Mouse (Mus musculus) bone marrow, adult 2 months (tissue): ENCODE data around the gene Fscn3. TPM values are rescaled to one million over a fixed set of nuclear protein-coding genes. Genes with fewer than 3 reads are reported as not detected.

Experiments
- H3K27ac ChIP-seq: fragments of 200-500 bp; 2 replicates; pipeline ENCODE4 v1.5.1; 2012; ENCODE audit warnings: low read depth, mild to moderate bottlenecking, control low read depth, inconsistent platforms, low read length; ENCODE audit not compliant: control insufficient read depth, poor library complexity, insufficient read depth
- H3K4me1 ChIP-seq: fragments of 200-500 bp; 2 replicates; pipeline ENCODE4 v1.6.1; 2011; ENCODE audit warnings: low read length; ENCODE audit not compliant: control insufficient read depth, insufficient read depth
- H3K4me3 ChIP-seq: fragments of 200-500 bp; replicated peaks from 2 replicates; pipeline ENCODE3; 2011; ENCODE audit warnings: mild to moderate bottlenecking, low read depth, low read length, control low read depth; ENCODE audit not compliant: control insufficient read depth
- CTCF ChIP-seq: fragments of 200-500 bp; IDR thresholded peaks from 2 replicates; pipeline ENCODE4 v1.5.1; 2011; ENCODE audit warnings: low read length, control low read depth; ENCODE audit not compliant: control insufficient read depth, insufficient read depth
- POLR2A ChIP-seq: fragments of 200-500 bp; IDR thresholded peaks from 2 replicates; pipeline ENCODE4 v1.6.1; 2011; ENCODE audit warnings: low read depth, mild to moderate bottlenecking, control low read depth, low read length, borderline replicate concordance; ENCODE audit not compliant: control insufficient read depth
- WGBS: fragments of 180-500 bp; shearing (Covaris S2); methylation state at CpG from one replicate; pipeline ENCODE4 v1.1.7; 2018; 5-methylcytosine and 5-hydroxymethylcytosine counted together
- polyA plus RNA-seq: library from polyadenylated mRNA; stranded (reverse); fragments of >200 nt; gene quantifications from 2 replicates; pipeline ENCODE4 v1.2.4, GENCODE M21; 2011; ENCODE audit warnings: low replicate concordance; ENCODE audit not compliant: missing spikeins, insufficient read depth, insufficient read length

Fscn3 gene
- polyA plus RNA-seq, 1 experiment = not detected

DNA sequence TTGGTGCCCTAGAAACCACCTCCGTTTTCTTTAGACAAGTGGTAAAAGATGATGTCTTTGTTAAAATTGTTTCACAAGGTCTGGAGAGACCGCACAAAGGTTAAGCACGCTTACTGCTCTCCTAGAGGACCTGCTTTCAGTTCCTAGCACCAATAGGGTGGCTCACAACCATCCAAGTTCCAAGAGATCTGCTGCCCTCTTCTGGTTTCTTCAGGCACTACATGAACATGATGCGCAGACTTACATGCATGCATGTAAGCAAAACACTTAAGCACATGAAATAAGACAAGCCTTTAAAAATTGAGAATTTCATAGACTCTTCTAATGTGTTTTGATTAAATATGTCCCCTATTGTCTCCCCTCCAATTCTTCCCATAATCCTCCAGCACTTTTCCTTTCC is 27.8 kb upstream of the Fscn3 start:
- WGBS = 89% methylated on average over 4 of the region's 4 CpGs
- TF ChIP-seq POLR2A (no peak), CTCF (no peak)
- H3K4me3 ChIP-seq = no peak overlapping the region
- no peak overlapping the region for H3K27ac ChIP-seq
- no peaks in the 10 kb centered on the region; the same call in 1 of the 2 replicates for H3K4me1 ChIP-seq

DNA sequence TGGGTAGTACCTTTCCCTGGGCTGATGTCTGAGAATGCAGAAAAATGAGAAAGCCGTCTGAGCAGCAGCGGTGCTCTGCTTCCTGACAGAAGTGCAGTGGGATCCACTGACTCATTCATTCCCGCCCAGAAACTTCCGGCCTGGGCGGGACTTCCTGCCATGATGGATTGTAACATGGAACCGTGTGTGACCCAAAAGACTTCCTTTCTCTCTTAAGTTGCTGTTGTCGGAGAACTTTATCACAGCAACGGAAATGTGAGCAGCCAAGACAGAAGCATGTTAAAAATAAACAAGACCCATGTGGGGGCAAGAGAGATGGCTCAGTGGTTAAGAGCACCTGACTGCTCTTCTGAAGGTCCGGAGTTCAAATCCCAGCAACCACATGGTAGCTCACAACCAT is 17.5 kb upstream of the Fscn3 start:
- Histone ChIP-seq H3K27ac (no peak overlapping the region), H3K4me3 (no peak overlapping the region), H3K4me1 (no peaks in the 10 kb centered on the region)
- WGBS = 35% methylated on average over 9 of the region's 9 CpGs
- TF ChIP-seq POLR2A (no peak), CTCF (no peak)

DNA sequence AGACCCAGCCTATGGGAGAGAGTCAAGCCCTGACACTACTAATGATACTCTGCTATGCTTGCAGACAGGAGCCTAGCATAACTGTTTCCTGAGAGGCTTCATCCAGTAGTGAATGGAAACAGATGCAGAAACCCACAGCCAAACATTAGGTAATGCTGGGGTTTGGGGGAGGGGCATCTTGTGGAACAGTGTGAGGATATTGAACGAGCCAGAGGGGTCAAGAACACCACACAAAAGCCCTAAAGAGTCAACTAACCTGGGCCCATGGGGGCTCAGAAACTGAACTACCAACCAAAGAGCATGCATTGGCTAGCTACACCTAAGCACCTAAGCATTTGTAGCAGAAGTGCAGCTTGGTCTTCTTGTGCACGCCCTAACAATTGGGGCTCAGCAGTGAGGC is 16.4 kb upstream of the Fscn3 start:
- TF ChIP-seq POLR2A = no peak
- no peak for TF ChIP-seq CTCF
- Histone ChIP-seq H3K4me1 (no peaks in the 10 kb centered on the region; the same call in 1 of the 2 replicates), H3K27ac (no peak overlapping the region), H3K4me3 (no peak overlapping the region)
- WGBS = 45% methylated on average over 2 of the region's 2 CpGs

DNA sequence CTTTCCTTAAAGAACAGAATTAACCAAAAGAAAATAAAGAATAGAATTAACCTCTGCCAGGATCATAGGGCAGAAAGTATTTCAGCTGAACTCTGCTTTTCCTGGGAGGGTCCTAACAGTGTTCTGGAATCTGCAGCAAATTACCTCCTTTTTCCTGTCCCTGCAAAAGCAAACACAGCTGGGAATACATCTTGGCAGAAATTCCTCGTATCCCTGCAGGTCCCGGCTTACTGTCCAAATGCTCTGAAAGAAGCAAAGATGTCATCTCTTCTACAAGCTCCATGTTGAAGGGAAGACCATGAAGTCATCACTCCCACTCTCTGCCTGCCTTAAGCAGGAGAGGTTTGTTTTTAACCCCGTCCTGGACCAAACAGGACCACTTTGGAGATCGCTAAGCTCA is 10.6 kb upstream of the Fscn3 start:
- Histone ChIP-seq H3K27ac (no peak overlapping the region), H3K4me1 (no peaks in the 10 kb centered on the region; the same call in none of the 2 replicates), H3K4me3 (no peak overlapping the region)
- TF ChIP-seq CTCF = no peak
- no peak for TF ChIP-seq POLR2A
- WGBS = 90% methylated on average over 4 of the region's 4 CpGs

DNA sequence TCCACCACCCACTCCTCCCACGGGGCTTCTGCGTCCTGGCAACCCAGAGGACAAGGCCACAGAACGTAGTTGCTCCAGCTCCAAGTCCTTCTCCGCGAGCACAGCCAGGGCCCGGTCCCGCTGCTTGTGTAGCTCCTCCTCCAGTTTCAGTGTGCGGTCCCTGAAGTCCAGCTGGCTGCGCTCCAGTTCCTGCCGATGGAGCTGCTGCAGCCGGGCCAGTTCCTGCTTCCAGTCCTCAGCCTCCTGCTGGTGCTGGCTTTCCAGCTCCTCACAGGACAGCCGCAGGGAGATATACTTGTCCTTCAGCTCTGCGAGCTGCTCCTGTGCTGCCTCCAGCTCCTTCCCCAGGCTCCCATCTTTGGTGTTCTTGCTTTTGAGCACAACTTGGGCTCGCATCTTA is 9.1 kb upstream of the Fscn3 start:
- Histone ChIP-seq H3K27ac (no peak overlapping the region), H3K4me1 (no peaks in the 10 kb centered on the region; the same call in none of the 2 replicates), H3K4me3 (no peak overlapping the region)
- 96% methylated on average over 14 of the region's 14 CpGs for WGBS
- TF ChIP-seq POLR2A = no peak
- no peak for TF ChIP-seq CTCF

DNA sequence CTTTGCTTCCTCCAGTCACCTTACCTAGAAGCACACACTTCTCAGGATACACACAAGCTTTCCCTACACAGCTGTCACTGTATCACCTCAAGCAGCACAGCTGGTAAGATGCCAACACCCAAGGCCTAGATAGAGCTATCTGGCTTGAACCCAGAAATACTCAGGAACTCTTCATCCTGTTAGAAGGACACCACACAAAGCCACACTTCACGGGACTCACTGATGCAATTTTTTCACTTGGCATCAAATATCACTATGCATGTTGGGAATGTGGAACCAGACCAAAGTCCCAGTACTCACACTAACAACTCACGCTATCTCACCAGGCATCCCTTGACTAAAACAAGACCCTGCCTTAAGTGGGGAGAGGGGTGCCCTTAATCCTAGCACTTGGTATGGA is 7.9 kb upstream of the Fscn3 start:
- Histone ChIP-seq H3K4me3 (no peak overlapping the region), H3K27ac (no peak overlapping the region), H3K4me1 (no peaks in the 10 kb centered on the region; the same call in none of the 2 replicates)
- TF ChIP-seq CTCF = no peak
- TF ChIP-seq POLR2A = no peak
- 55% methylated on average over 2 of the region's 2 CpGs for WGBS

DNA sequence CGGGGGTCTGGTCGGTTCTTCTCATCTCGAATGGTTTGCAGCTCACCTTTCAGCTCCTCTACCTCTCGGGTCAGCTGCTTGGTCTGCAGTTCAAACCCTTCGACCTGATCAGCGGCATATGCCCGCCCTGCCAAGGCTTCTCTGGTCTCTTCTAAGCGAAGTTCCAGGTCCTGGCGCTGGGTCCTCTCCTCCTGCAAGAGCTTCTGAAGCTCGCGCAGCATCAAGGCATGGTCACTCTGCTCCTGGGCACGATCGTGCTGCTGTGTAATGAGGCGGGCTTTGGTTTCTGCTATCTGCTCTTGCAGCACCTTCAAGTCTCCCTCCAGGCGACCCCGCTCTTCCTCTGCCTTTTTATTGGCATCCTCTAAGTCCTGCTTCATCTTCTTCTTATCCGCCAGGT is 7.2 kb upstream of the Fscn3 start:
- H3K4me3 ChIP-seq = peak overlapping the region; percentile 17
- WGBS = 76% methylated on average over 17 of the region's 17 CpGs
- no peak overlapping the region for H3K27ac ChIP-seq
- TF ChIP-seq POLR2A (no peak), CTCF (no peak)
- no peaks in the 10 kb centered on the region; the same call in none of the 2 replicates for H3K4me1 ChIP-seq

DNA sequence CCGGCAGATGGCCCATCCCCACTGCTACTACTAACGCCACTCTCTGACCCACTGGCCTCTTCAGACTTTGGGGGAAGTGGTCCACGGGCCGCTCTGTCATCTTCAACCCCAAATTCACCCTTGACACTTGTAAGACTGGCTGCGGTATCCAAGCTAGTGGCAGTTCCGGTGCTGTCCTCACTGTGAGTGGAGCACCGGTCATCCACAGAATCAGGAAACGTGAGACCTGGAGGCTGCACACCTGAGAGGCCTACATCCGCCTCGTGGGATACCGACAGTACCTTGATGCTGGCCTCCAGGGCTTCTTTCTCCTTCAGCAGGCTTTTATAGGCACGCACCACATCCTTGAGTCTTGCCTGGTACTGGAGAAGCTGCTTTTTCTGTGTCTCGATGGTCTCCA is 6.7 kb upstream of the Fscn3 start:
- H3K4me1 ChIP-seq = no peaks in the 10 kb centered on the region; the same call in none of the 2 replicates
- TF ChIP-seq POLR2A = no peak
- TF ChIP-seq CTCF = no peak
- H3K27ac ChIP-seq = peak overlapping the region; percentile 82
- peak overlapping the region; percentile 80 for H3K4me3 ChIP-seq
- 41% methylated on average over 13 of the region's 13 CpGs for WGBS

DNA sequence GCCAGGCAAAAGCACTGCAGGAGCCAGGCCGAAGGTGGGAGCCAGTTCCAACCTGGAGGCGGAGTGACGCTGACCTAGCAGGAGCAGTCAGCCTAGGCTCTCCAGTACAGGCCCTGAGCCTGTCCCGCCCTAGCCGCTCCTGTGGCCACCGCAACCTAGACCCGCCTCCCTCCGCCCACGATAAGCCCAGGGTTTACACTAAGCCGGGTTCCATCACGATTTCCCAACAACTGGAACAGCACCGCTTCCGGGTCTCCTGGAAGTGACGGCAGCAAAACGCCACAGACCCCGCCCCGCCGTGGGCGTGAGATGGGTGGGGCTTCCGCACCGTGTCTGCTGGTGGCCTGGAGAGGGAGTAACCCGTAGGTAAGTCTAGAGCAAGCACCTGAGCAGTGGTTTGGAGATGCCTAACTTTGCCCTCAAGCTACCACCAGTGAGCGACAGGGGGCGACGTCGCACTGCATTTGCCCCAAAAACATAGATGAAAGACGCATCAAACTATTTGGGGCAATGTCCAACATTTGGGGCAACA is 6.1 kb upstream of the Fscn3 start:
- Histone ChIP-seq H3K4me1 (no peaks in the 10 kb centered on the region; the same call in none of the 2 replicates), H3K27ac (peak overlapping the region; percentile 82), H3K4me3 (peak overlapping the region; percentile 80)
- TF ChIP-seq POLR2A = peak; percentile 82; the same call in 1 of the 2 replicates
- TF ChIP-seq CTCF = peak; percentile 83
- 1% methylated on average over 27 of the region's 27 CpGs for WGBS
